Mouse (Mus musculus): ENCODE results near the gene A030014E15Rik.

A030014E15Rik gene

DNA sequence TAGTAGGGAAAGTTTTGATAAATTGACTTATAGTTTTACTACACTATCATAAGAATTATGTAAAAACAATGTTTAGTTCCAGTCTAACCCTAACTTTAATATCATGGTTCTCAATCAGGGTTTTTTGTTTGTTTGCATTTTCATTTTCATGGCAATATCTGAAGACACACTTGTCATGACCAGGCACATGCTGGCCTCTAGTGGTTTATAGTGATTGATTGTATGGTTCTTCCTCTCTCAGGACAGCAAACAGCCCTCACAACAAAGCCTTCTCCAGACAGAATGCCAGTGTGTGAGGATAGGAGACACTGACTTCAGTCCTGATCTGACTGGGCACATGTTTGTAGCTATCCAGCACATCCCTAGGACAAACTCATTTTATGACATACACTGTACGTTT, 48.5 kb downstream of the A030014E15Rik start:
- in situ Hi-C loops (cut with MboI; ENCODE audit: low pct_unique_long_range_greater_than_20kb in 1 of 2, low sequenced_read_pairs in 2 of 2, unreplicated experiment in 1 of 2), result loop anchor here (10.0 kb wide), 1 partner anchor 168 kb away; no protein-coding TSS in a partner anchor

DNA sequence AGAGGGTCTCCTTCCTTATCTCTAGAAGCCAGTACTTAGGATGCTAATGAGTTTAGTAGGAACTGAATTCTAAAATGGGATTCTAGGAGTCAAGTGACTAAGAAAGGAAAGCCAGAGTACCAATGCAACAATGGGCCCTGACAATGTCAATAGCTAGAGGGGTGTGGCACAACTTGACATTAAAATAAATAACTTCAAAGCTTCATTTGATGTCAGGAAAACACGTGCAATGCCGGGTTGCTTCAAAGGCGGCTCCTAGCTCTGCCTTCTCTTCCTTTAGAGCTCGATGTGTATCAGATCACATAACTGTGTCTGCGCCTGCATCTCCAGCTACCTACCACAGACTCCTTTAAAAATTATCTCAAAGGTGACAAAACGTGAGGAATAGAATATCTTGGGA, 49.2 kb downstream of the A030014E15Rik start:
- in situ Hi-C loops (cut with MboI; ENCODE audit: low pct_unique_long_range_greater_than_20kb in 1 of 2, low sequenced_read_pairs in 2 of 2, unreplicated experiment in 1 of 2), result loop anchor here (10.0 kb wide), 1 partner anchor 169 kb away; no protein-coding TSS in a partner anchor

DNA sequence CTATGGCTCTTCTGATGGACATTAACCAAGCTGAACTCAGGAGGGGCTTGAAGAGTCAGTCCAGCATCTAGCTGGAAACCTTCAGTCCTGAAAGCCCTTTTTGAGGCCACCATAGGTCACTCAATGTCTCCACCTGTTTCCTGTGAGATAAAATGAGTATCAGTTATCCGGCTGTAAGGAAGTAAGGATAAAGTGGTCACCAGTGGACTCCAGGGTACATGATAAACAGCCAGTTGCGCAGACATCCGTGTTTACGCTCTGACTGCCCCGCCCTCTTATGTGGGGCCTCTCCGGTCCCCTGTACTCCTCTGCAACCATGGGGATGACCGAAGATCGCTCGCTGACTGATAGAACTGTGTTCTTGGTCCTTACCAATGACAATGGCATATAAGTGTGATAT, 49.6 kb downstream of the A030014E15Rik start:
- in situ Hi-C loops (cut with MboI; ENCODE audit: low pct_unique_long_range_greater_than_20kb in 1 of 2, low sequenced_read_pairs in 2 of 2, unreplicated experiment in 1 of 2), result loop anchor here (10.0 kb wide), 1 partner anchor 170 kb away; no protein-coding TSS in a partner anchor

Measured in mouse embryonic stem cell (cell line).